Mouse (Mus musculus) cerebellum, postnatal 4 days (tissue): ENCODE results near the gene Ttc7b.

ENCODE experiments used
- DNase-seq, 2 experiments: peaks; one replicate each; pipeline ENCODE4 v3.0.0; 2022; ENCODE audit warnings: low spot score in 2 of 2, mixed read lengths in 1 of 2

Ttc7b gene

DNA sequence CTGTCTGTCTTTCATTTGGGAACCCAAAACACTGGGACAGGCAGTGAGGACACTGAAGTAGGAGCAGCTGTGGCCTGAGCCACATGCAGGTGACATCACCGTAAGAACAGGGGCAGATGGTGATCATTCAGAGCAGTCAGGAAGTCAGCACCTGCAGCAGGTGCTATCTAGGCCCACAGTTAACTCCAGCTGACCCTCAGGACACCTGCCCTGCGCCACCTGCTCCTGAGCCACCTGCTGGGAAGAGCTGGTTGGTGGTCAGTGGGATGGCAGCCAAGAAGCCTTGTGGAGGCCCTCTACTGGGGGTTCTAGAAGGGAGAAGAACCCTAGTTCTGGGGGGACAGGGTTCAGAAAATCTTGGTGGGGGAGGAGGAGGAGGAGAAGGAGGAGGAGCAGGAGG, 216.3 kb downstream of the Ttc7b start:
- DNase-seq, result no peak

DNA sequence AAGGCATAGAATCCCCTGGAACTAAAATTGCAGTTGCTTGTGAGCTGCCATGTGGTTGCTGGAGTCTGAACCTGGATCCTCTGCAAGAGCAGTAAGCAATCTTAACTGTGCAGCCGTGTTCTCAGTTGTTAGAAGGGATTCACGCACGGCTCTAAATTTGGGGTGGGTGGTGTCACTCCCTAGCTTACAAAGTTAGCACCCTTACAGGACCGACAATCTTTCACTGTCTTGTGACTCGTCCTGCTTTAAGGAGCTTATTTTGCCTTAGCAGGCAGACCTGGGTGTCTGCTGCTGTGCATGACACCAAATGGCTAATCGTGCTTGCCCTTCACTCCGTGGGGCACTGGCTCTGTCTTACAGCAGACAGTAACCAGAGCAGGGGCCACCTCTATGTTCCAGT, 217.5 kb downstream of the Ttc7b start:
- no peak for DNase-seq

DNA sequence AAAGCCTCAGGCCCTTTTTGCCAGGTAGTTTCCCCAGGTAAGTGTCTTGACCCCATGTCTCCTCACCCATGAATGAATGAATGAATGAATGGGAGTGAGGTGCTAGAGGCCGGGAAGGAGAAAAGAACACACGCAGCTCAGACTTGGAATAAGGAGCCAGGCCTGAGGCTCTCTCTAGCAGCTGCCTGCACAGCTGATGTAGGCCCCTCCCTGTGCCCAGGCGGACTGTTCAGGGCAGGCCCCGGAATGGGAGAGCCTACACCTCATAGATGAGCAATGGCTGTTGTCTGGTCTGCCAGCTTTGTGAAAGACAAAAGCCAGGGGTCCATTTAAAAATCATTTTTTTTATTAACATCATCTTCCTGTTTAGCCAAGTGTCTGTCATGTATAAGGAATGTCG, 220.2 kb downstream of the Ttc7b start:
- DNase-seq, result no peak

DNA sequence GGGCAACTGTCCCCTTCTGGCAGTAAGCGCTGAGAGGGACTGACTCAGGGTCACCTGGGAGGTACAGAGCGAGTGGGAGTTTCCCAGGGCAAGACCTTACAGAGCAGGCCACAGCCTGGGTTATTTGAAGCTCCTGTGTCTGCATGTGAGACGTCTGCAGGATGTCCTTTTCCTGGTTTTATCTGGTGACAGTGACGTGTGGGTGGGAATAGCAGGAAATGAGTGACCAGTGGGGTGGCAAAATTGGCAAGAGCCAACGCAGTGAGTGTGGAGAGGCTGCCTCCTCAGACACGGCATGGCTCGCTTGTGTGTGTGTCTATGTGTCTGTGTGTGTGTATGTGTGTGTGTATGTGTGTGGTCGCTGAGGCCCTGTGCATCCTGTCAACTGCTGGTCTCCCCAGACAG, 221.3 kb downstream of the Ttc7b start:
- DNase-seq, result no peak

DNA sequence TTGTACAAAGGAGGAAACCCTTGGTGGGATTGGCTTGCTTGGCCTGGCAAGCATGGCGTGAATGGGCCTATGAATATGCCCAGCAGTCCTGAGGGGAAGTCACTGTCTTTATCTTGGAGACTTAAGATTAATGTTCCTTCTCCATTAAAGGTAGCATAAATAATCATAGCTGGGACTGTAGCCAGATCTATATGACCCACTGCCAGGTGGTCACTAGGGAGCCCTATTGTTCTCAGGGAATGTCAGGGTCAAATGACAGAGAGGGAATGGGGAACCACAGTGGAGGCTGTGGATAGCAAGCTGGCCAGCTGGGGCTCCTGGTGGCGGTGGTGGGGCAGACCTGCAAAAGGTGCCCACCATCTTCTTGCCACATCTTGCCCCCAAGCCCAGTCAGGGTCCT, 221.8 kb downstream of the Ttc7b start:
- no peak for DNase-seq

DNA sequence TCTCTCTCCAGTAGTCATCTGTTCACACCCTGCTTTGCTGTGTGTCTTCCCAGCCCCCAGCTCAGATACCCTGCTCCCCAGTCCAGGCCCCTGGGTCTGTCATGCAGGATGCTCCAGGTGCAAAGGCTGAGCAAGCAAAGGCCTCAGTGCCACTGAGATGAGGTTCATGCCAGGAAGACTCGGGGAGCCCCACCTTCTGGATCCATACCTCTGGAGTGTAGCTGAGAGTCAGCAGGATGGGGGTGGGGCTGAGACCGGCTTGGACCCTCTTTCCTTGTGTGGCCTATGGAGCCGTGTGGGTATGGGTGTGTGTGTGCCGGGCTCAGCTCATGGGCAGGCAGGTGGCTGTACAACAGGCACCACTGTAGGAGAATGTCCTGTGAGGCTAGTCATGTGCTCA, 222.7 kb downstream of the Ttc7b start:
- no peak for DNase-seq

DNA sequence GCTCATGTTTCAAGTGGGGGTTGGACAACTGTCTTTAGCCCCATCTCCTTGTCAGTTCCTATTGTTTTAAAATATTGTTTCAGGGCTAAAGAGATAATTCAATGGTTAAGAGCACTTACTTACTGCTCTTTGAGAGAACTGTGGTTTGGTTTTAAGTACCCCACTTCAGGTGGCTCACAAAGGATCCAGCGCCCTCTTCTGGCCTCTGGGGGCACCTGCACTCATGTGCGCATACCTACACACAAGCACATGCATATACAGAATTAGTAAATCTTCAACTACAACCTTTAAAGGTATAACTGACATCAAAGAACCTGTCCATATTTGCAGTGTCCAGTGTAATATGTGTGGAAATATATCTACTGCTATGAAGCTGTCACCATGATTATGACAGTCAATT, 226.2 kb downstream of the Ttc7b start:
- no peak for DNase-seq

DNA sequence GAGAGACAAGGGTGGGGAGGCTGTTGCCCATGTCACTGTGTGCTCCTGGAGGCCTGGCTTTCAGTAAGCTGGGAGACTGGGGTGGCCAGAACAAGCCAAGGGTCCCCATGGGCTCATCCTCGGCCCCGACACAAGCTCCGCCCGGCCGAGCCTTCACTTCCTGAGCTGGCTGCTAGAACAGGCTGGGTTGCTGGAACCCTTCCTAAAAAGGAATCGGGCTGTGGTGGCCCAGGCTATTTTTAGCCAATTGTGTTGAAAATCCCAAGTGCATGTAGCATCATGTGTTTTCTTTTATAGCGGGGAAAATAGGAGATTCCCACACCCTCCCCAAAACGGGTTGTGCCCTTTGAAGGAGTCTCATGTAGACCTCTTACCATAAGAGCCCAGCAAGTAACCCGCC, 226.7 kb downstream of the Ttc7b start:
- DNase-seq, result no peak

DNA sequence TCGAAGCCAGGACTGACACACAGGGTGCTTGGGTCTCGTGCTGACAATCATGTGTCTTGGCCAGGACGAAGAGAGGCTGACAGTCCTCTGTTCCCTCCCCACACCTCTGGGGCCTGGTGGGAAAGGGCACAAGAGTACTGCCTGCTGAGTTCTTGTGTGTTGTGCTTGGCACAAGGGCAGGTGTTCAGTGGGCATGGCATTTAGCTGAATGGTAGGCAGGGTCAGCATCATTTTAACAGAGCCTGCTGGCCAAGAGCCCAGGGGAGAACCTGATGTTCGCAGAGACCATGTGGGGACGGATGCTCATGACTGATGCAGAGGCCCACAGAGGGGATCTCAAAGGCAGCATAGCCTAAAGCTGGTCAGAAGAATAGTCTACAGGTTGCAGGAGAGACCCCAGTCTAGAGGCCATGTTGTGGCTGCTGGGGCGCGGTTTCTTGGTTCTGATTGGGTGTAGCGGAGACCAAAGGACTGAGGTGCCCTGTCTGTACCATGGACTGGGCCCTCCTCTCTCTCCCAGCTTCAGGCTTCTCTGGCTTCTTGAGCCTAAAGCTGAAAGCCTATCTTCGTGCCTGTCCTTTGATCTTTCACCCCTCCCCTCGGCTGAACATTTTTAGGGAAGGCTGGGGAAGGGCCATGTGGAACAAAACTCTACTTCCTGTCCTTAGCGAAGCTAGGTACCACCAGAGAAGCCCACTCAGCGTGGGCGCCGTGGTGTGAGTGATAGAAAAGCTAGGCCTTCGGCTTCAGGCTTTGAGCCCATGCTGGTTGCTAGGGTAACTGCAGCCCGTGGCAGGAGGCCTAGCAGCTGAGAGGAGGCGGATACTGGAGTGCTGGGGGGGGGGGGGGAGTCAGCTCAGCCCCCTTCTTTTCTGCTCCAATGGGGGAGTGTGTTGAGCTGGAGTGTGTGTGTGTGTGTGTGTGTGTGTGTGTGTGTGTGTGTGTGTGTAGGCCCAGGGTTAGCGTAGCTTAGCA, 229.6 kb downstream of the Ttc7b start:
- peak; percentile 30 to 60 for DNase-seq

DNA sequence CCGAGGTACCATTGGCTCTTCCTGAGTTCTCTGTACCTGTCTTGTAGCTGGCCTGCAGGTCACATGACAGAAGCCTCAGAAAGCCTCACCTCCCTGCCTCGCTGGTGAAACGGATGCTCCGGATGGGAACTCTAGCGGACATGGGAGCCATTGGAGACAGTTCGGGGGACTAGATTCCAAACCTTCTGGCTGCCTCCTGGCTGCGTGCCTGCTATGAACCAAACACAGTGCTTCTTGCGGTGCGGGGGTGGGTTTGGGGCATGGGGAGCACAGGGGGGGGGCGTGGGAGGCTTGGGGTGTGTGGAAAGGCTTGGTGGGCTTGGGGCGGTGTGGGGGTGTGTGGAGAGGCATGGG, 230.5 kb downstream of the Ttc7b start:
- no peak for DNase-seq

DNA sequence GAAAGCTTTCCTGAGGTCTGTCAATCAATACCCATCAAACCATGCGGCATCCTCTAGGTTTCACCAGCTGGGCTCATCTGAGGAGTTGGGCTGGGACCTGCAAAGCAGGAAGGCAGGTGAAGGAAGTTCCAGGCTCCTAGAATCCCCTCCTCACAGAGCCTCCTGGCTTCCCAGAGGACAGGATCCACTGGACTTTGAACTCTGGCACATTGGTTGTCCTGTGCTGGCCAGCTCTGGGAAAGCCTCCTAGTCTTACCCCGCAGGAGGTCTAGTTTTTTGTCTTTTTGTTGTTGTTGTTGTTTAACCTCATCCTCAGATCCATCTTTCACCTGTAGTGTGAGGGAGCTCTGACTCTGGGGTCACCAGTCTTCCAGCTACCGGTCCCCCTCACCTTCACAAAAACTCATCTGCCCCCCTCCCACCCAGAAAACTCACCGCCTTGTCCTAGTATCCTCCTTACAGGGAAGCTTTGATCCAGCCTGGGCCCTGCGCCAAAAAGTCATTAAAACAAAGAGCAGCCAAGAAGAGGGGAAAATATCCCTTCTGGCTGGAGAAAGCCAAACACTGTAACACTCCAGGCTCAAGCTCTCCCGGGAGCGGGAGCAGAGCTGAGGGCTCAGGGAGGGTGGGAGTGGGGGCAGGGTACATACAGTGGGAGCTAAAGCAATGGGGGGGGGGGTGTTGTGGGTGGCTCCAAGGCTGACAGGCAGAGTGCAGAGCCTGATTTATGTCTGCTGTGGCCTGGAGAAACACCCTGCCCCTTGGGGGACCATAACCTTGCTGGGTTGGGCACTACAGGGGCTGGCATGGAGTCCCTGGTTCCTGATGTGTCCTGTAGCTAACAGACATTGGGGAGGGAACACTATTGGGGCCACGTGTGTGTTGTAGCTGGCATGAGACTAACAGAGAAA, 231.1 kb downstream of the Ttc7b start:
- peak in 1 of 2 experiments; percentile 77 for DNase-seq

DNA sequence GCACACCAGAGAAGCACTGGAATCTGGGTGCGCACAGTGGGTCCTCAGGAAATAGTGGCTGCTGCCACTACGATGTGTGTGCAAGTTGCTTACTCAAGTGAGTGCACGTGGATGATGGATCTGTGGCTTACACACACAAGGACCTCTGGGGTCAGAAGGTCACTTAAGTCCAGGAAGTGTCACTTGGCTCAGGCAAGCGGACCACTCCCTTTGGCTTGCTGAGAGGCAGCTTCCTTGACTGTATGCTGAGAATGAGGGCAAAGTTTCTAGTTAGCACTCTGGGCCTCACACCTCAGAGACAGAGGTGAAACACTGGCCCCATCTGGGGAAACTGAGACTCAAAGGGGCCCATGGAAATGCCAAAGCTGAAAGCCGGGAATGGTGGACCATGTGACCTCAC, 232.6 kb downstream of the Ttc7b start:
- no peak for DNase-seq

DNA sequence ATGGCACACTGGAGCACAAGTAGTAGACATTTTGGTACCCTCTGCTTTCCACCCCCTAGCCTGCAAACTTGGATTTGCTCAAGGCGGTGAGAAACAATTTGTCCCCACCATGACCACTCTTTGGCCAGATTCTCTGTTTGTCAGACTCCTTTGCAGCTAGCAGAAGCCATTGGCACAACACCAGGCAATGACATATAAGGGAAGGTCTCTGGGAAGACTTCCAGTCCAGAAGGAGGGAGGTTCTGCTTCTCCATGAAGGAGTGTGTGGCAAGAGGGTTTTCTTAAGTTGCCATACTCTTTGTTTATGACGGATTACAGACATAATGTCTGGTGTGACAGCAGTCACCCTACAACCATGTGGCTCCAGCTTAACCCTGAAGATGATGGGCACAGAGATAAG, 233.1 kb downstream of the Ttc7b start:
- no peak for DNase-seq

DNA sequence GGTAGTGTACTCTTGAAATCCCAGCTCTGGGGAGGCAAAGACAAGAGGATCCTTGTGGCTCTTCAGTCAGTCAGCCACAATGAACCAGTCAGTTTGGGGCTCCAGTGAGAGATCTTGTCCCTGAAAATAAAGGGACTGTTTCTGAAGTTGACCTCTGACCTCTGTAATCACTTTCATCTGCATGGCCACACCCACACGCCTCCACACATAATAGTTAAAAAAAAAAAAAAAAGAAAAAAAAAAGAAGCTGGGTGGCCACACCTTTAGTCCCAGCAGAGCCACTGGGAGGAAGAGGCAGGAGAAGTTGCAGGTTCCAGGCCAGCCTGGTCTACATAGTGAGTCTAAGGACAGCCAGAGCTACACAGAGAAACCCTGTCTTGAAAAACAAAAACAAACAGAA, 237.3 kb downstream of the Ttc7b start:
- DNase-seq, result no peak

DNA sequence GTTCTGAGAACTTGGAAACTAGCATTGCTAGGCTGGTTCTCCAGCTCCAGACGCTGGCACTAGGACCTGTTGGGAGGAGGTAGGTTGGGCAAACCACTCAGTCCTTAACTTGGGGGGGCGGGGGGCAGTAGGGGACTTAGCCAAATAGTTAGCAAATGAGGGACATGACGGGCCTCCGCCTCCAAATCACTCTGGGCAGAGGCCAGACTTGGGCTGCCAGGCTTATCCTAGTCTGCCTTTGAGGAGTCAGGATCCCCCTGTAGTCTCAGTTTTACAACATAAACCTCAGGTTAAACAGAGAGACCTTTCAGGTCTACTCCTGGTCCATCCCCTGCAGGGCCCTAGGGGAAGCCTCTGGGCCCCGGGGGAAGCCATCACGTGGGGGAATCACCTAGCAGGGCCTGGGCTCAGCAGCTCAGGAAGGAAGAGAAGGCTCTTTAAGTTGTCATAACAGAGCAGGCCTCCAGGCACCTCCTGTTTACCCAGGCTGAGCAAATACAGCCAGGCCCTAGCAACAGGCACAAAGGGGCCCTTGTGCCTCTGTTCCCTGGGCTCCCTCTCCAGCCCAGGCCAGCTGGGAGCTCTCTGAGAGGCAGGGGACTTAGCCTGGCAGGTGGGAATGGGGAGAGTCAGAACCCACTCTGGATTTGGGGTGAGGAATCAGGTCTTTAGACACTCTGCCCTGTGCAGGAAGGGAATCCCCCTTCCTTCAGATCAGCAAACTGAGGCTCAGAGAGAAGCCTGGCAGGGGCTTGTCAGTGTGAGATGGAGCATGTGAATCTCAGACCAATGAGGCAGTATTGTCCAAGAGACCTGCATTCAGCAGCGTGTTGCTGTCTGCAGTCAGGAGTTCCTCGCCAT, 238.4 kb downstream of the Ttc7b start:
- no peak for DNase-seq

DNA sequence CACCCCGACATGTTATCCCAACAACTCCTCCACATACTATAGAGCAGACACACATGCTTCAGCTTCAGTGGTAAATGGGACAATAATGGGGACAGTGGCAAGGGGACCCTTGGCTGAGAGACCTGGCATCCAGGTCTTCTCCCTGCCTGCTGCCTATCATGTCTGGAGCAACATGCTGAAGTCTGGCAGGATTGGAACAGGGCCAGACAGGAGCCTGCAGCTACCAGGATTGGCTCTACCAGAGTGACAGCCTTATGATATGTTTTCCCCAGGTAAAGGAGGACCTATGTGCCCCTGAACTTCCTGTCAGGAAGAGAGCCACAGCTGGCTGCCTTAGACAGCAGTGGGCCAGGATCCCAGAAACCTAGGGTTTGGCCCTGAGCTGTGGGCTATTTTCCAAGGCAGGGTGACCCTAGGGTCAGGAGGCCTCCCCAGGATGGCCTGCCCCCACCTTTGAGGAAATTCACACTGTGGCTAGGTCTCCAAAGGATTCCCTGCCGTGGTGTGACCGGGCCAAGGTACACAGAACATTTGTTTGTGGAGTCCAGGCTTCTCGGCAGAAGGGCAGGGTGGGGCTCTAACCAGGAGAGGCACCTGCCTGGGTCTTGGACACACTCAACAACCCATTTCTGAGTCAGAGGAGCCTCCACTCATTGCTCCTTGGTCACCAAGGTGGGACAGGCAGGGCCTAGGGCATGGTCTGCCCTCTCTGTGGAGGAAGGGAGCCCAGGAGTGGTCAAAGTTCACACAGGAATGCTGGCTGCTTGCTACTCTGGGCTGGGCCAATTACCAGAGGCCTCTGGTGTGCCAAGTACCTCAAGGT, 239.4 kb downstream of the Ttc7b start:
- no peak for DNase-seq

DNA sequence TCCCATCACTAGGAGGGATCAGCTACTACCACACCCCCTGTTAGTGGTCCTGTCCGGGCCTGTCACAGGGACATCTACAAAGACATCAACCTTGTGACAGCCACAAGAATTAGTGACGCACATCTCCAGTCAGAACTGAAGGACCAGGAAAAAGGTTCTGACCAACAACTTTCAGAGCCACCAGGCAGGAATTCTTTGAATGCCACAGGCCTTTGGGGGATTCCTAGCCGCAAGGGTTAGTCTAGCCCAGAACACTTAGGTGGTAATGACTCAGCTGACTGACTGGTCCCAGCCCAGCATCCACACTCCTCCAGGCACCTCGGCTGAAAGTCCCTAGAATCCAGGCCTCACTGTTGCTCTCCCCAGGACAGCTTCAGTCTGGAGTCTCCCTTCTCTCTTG, 240.7 kb downstream of the Ttc7b start:
- DNase-seq, result no peak

DNA sequence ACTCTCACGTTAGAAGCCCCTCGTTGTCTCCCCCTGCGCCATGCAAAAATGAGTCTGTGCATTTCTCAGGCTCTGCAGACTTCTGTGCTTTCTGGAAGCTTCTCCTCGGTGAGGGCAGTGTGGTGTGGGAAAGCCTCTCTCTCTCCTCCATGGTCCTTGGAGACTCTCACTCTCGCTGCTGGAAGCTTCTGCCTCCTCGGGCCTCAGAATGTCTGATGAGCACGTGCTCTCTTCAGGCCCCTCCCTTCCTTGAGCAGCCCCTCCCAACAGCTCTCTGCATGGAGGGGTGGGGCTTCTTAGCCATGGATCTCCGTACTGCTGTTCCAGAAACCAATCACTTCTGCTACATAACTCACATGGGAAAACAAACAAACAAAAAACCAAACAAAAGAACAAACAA, 242.3 kb downstream of the Ttc7b start:
- no peak for DNase-seq

DNA sequence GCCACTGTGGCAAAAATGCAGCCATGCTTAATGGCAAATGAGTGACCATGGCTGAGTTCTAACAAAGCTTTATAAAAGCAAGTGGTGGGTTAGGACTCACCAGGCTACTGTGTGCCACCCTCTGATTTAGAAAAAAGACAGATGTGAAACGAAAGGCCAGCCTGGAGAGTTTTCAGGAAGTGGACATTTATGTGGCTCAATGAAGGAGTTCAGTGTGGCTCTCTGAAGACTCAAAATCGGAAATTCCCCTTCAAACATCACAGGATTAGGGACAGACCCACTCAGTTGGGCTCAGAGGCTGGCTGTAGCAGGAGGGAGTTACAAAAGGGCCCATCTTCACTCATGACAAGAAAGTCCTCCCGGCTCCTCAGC, 243.1 kb downstream of the Ttc7b start:
- DNase-seq, result no peak

DNA sequence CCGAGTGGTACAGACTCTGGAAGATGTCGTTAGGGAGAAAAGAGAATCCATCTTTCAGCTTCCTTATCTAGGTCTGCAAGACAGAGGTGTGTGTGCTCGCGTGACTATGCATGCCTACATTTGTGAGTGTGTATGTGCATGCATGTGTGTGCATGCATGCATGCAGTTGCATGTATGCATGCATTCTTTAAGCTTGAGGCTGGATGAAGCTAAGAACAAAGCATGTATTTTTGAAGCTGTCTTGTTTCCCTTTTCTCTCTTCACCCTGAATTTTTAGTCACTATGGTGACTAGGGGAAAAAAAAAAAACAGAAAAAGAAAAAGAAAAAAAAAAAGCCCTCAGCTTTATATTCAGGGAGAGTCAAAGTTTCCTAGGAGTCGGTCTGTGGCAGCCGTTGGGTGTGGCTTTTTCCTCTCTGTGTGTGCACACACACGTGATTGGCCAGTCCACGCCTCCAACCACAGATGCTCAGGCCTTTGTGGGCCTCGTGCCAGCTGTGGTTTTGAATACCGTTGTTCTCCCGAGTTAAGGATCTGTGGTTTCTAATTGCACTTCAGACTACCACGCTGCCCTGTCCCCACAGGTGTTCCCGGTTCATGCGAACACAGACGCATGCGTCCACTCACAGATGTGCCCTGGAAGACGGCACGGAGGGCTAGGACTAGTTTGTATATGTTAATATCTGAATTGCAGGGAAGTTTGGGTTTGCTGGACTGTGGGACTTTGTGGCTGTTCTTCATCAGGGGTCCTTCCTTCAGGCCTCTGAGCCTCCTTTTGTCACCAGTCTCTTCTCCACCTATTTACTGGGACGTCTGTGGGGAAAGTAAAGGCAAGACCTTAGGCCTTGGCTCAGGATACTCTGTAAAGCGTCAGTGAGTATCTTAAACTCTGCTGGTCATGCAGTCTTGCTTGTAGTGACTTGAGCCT, 243.8 kb downstream of the Ttc7b start:
- peak in 1 of 2 experiments; percentile 60 for DNase-seq
